Mouse (Mus musculus): ENCODE data around the gene Rgl1.
A peak's percentile ranks its signal among the peaks of the same experiment; 100 is the strongest.

Rgl1 gene

DNA sequence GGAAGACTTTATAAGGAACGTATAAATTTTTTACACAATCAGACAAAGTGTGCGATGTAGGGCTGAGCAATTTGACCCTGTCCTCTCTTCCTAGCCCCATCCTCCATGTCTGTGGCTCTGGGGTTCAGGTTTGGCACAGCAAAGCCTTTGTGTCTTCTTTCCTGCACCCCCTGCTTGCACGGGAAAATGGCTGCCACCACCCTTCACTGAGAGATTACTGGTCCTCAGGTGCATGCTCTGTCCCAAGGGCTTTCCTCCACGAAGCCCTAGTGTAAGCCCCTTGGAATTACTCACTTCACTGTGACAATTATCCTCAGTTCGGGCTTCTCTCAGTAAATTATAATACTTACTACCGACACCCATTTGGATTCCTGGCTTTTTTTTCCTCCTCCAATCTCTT is 109.5 kb downstream of the Rgl1 start:
- ATAC-seq (ENCODE audit: low TSS enrichment) = no peak

DNA sequence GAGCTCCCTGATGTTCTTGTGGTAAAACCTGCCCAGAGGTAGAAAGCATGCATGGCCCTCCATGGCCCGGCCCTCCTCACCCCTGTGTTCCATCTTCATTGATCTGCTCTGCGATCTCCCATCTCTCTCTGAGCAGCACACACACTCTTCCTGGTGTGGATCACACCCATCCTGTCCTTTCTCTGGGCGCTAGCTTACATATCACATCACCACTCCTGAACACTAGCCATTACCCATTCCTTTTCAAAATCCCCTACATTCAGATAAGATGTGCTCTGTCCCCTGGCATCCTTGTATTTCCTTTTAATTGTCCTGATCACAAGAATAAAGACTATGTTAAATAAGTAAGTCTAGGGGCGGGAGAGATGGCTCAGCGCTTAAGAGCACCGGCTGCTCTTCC is 111.3 kb downstream of the Rgl1 start:
- no peak for ATAC-seq (ENCODE audit: low TSS enrichment)

DNA sequence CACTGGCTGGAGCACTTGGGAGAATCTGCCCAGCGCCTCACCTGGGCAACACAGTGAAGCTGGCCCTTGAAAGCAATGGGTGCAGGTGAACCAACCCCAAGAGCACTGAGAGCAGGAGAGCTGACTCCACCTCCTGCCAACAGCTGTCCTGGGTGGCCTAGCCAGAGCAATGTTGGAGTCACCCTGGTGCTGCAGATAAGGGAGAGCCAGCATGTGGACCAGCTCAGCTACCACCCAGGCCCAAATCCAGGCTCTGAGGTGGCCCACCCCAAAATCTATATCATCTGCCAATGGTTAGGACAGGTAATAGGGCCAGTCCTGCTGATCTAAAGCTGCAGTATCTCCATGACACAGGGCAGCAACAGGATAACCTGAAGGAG is 114.7 kb downstream of the Rgl1 start:
- ATAC-seq (ENCODE audit: low TSS enrichment) = no peak

DNA sequence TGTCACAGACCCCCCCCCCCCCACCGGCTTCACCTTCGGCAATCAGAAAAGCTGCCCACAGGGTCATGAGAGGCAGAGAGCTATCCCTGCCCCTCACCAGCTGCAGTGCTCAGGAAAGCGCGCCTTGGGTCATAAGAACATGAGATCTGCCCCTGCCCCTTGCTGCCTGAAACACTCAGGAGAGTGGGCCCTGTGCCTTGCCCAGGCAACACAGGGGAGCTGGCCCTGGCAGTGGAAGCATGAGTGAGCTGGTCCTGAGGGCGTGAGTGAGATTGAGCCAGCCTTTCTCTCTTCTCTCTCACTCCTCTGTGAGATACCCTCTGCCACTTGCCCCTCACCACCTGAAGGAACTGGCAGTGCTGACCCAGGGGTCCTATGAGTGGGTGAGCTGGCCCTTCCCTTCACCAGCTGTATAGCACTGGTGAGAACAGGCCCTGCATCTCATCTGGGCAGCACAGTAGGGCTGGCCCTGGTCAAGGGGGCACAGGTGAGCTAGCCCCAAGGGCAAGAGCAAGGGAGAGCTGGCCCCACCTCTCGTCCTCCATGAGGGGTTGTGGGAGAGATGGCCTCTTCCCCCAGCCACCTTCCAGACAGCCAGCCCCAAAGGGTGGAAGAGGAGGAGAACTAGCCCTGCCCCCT is 115.2 kb downstream of the Rgl1 start:
- no peak for ATAC-seq (ENCODE audit: low TSS enrichment)

DNA sequence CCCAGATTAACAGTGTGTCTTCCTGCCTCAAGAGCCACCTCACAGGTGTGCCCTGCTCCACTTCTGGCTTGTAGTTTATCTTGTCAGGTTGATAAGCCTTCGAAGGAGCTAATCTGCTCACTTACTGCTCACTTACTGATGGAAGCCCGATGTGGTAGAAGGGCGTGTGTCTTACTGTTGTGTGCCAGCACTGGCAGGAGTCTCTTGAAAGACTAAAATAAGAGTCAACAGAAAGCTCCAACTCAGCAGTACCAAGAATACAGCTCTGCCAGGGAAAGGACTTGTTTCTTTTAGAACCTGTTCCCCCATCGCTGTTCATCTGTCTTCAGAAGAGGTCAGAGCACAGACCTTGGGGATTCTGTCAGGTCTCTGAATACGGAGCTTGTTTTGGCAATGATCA is 118.1 kb downstream of the Rgl1 start:
- ATAC-seq (ENCODE audit: low TSS enrichment) = peak; percentile 84

DNA sequence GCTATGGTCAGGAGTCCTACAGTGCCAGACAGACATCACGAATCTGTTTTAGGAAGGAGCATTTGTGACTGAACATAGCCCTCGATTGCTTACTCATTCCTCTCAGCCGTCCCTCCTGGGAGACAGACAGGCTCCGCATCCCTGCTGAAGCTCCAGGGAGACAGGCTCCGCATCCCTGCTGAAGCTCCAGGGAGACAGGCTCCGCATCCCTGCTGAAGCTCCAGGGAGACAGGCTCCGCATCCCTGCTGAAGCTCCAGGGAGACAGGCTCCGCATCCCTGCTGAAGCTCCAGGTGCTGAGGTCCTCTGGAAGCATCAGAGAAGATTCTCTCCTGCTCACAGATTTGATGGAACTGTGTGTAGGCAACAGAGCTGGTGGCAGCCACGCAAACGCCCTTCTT is 123.9 kb downstream of the Rgl1 start:
- peak; percentile 84 for ATAC-seq (ENCODE audit: low TSS enrichment)

DNA sequence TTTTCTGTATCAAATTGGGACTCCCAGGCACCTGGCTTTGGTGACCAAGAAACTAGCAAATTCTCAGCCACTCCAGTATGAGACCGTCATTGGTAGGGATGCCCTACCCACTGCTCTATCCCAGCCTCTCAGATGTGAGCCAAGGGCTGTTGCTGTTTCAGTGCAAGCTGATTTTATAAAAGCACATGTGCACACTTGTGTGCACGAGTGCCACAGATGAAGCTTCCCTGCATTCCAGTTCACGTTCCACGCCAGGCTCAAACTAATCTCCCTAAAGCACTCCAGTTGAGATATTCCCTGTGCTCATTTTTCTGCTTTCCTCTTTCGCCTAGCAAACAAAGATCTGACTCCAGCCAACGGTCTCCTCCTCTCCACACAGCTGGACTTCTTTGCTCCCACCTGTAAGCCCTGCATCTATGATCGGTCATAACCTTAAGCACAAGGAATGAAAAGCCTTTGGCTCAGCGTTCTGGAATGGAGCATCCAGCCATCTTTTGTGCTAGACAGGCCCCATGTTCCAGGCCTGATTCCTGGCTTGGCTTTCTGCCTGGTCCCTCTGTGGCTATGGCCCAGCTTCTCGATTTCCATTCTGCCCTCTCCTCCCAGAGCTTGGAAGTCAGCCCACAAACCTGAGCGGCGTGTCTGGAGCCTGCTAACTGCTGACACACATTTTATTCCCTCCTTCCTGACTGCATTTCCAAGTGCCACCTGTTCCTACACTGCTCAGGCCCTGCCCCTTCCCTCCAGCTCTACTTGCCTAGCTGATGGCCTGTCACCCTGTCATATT is 125.8 kb downstream of the Rgl1 start:
- ATAC-seq (ENCODE audit: low TSS enrichment) = peak; percentile 48

DNA sequence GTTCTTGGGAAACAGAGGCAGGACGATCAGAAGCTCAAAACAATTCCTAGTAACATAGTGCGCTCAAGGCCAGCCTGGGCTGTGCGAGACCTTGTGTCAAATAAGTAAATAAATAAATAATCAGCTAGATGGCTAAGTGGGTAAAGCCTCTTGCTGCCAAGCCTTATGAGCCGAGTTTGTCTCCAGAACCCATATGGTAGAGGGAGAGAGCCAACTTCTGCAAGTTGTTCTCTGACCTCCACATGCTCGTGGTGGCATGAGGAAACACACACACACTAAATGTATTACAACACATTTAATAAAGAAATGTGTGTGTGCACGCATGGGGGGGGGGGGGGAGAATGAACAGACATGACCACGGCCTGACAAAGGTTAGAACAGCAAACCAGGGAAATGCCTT is 126.8 kb downstream of the Rgl1 start:
- no peak for ATAC-seq (ENCODE audit: low TSS enrichment)

DNA sequence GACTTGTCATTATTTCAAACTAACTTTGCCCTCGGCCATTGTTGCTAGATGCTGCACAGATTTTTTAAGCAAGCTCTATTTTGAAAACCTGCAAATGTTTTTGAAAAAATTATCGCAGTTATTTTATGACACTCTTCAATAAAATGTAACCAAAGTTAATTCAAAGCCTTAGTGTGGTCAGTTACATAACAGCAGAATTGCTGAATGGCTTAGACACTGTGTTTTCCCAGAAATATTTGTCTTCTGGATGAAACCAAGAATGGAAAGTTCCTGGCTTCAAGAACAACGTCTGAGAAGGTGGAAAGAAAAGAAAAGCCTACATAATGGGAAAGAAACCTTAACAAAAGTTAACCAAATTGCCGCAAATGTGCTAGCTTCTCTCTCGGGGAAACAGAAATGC is 131.5 kb downstream of the Rgl1 start:
- no peak; the same call in 1 of the 2 replicates for ATAC-seq (ENCODE audit: low TSS enrichment)

DNA sequence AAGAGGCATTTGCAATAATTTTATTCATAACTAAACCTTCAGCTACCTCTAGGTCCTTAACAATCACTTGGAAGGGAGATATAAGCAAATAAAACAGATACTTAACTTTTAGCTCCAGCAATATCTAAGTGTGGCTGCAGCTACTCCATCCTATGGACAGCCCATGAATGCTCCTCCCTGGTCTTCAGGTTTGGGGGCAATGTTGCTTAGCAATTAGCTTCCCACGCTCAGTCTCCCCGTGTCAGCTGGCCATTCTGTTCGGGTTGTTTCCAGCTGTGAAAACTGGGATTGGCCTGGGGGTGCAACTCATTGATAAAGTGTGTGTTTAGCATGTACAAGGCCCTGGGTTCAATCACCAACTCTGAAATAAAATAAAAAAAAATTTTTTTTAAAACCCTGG is 136.4 kb downstream of the Rgl1 start:
- ATAC-seq (ENCODE audit: low TSS enrichment) = no peak

DNA sequence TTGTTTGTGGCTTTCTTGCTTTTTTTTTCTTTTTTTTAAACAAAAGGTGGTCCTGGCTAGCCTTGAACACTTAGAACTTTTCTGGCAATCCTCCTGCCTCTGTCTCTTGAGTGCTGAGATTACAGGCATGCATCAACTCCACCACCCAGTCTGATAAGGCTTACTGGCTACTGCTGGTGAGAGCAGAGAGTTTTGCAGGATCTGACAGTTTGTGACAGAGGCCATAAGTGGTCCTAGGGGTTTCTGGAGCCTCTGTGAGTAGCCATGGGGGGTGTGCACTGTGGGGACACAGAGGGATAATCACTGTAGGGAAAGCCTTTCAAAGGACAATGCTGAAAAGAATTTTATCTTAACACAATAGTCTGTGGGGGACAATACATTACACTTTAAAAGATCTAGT is 140.5 kb downstream of the Rgl1 start:
- no peak for ATAC-seq (ENCODE audit: low TSS enrichment)

DNA sequence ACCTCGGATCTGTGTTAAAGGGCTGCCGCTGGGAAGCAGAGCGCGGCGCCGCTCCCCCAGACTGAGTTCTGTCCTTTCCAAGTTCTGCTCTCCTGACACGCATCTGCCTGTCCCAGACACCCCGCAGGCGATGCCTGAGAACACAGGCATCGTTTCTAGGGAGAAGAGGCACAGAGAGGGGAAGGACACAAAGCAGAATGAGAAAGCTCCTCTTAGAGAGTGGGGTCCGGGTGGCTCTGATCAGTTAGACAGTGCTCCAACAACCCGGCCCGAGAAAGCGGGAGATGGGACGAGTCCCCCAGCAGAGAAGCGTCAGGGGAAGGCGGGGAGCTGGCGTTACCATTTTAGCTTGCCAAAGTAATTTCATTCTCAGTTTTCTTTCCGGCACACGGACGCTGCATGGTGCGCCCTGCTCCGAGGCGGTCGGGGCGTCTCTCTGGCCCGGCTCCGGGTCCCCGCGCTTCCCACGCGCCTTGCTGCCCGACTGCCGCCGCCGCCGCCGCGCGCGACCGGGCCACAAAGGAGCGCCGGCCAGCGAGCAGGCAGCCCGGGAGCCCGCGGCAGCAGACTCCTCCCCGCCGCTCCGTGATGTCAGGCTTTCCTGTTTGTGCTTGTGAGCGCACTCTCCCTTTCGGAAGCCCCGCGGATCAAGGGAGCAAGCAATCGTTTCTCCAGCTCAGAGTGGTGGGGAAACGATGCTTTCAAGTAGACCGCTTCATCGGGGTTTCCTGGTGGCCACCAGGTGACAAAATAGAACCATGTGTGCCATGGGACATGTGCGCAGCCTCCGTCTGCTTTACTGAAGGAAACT is 141.3 kb downstream of the Rgl1 start:
- ATAC-seq (ENCODE audit: low TSS enrichment) = peak; percentile 83

DNA sequence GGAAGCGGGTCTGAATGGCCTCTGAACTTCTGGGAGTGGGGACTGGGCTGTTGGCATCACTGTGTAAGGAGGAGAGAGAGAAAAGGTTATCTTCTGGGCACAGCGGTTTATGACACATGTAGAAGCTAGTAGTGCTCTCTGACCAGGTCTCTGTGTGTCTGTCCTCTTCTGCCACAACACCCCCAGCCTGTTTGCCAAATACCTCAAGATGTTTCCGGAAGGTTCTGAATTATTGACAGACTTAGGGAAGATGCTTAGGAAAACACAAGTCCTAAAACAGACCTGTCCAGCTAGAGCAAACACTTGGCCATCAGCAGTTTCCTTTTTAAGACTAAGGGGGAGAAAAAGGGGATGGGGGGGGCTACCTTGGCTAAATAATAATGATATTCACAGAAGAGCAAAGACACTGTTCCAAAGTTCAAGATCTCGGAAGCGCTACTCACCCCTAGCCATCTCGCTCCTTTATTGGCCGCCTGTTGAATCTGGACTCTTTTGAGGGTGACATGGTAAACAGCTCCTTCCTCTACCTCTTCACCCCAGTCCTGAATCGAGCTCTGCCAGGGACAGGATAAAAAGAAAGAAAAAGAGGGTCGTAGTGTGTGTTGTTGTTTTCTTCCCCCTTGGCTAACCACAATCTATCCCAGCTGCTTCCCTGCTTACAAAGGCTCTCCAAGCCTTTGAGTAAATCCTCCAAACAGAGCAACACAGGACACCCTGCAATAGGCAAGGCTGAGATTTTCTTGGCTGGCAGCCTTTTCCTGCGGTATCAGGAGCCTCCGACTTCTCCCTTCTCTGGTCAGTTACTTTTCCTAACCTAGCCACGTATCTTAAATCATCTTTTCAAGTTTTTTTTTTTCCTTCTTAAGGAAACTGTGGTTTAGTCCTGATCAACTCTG is 142.5 kb downstream of the Rgl1 start:
- no peak for ATAC-seq (ENCODE audit: low TSS enrichment)

DNA sequence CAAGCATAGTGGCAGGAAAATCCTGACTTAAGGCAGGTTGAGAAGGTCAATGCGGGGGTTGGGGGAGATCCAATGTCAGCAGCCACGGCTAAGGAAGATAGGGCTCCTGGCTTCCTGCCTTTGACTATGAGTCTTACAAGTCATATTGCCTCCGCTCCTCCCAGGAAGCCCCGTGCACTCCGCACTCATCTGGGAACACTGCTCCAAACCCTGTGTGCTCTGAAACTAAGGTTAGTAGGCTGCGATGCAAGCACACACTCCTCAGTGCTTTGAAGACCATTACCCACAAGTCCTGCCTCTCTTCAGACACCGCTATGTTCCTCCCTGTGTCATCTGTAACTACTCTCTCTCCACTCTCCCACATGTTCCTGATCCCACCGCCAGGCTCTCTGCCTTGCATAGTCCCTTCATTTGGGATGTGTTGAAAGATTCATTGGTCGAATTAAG is 143.4 kb downstream of the Rgl1 start:
- no peak for ATAC-seq (ENCODE audit: low TSS enrichment)

DNA sequence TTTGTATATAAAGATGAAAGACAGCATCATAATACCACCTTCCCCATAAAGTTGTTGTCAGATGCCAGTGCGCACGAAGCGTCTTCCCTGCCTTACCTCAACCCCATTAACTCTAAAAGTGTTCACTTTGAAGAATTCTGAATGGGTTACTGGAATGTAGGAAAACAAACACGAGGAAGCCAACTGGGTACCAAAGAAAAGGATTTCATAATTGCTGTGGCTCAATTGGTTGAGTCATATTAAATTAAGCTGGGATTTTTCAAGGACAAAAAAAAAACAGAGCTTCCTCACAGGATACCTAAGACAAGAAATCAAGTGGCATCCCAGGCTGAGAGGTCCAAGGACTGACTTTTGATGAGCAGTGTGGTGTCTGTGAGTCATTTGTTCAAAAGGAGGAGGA is 144.5 kb downstream of the Rgl1 start:
- ATAC-seq (ENCODE audit: low TSS enrichment) = no peak

DNA sequence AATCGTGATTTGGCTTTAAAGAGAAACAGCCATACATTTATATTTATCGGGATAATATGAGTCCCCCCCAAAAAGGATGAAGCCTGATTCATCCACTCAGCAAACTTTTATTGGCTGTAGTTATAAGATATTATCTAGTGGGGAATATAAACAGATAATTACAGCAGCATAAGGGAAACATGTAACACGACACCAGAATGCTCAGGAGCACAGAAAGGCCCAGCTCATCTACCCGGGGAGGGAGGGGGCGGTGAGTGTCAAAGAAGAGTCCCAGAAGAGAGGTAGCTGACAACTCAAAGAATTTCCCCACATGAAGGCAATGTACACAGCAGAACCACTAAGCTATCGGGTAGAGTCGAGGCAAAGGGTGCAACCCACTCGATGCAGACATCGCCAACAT is 146.8 kb downstream of the Rgl1 start:
- ATAC-seq (ENCODE audit: low TSS enrichment) = no peak

DNA sequence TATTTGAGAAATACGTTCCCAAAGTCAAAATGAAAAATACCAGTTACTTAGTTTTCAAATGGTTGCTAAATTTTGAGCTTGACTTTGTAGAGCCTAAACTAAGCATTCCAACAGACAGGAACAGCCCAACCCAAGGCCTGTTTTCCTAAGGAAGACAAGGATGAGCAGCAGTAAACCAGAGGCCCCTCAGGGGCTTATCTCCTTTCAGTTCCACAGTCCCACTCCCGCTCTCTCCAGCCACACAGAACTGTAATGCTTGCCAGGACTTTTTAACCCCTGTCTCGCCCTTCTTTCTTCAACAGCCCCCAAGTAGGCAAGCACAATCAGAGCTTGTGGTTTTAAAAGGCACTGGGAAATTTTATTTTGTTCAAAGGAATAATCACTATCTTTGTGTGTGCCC is 147.3 kb downstream of the Rgl1 start:
- no peak for ATAC-seq (ENCODE audit: low TSS enrichment)

DNA sequence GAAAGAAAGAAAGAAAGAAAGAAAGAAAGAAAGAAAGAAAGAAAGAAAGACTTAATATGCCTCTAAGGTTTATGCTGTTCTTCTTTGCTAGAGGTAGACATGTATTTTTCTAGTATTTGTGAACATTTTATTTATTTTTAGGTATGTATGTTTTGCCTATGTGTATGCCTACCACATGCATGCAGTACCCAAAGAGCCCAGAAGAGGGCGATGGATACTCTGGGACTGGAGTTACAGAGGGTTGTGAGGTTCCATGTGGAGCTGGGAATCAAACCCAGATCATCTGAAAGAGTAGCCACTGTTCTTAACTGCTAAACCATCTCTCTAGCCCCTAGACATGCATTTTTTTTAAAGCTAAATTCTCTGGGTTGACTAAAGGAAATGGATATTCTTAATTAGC is 147.8 kb downstream of the Rgl1 start:
- no peak for ATAC-seq (ENCODE audit: low TSS enrichment)

DNA sequence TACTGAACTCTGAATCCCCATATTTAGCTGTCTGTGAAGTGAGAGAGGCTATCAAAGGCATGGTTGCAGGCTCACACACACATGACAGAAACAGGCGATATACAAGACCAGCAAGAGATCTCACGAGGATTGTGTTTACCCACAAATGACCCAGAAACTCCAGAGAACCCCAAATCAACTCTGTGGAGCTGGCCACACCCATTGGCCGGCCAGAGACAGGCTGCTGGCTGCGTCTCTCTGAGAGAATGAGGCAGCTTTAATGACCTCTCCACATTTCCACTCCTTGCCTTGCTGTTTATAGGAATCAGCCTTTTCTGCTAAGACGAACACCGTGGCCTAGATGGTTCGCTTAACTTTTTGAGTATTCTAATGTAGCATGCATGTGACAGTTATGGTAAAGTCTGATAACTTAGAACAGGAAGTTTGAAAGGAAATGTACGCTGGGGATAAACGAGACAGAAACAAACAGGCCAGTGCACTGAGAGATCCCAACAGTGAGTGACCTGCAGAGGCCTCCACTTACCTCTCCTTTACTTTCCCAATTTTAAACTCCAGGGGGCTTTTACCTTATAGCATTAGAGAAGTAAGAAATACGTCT is 148.3 kb downstream of the Rgl1 start:
- ATAC-seq (ENCODE audit: low TSS enrichment) = no peak

DNA sequence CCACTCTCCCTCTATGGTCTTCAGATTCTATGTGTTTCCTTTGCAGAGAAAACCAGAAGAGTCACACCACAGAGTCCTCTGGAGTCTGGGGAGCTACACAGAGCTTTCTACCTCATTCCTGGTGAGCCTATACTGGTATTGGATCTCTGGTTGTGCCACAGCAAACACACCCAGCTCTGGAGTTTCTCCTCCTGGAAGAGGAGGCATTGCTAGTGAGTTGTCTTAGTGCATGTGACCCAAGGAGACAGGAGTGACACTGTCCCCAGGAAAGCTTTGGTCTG is 149.4 kb downstream of the Rgl1 start:
- ATAC-seq (ENCODE audit: low TSS enrichment) = no peak

DNA sequence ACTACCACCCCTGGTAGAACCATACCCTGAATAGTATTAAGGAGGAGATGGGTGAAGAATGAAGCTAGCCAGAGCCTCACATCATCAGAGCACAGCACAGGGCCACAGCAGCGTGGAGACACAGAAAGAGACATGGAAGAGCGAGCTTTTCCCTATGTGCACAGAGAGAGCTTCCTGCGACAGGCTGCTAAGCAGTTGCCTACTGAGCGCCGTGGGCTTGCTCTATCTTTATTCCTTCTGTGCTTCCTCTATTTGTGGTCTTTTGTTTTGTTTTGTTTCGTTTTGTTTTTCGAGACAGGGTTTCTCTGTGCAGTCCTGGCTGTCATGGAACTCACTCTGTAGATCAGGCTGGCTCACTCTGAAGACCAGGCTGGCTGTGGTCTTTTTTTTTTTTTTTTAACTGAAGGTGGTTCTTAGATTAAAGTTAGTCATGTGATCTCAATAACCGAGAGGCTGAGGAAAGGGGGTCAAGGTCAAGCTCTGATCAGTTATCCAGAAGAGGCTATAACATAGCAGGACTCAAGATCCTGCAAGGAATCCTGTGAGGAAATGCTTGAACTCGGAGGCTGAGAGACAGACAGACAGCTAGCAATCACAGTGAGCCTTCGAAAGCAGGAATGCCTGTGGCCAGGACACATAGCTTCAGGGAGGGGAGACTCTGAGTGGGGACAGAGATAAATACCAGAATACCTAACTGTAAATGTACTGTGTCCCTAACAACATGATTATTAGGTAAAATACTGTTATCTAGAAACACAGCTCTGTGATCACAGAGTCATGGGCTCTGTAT is 150.0 kb downstream of the Rgl1 start:
- no peak for ATAC-seq (ENCODE audit: low TSS enrichment)
